Comparison of ENCODE assay signal across 28 mouse cellular contexts in genomic region chr2:13529253-13529933, GRCm38 (mm10). TPM values are rescaled to one million over a fixed set of nuclear protein-coding genes. Genes with fewer than 3 reads are reported as not detected.
DNase-seq lines count a peak whose midpoint lies in the region; ATAC-seq and TF ChIP-seq lines count a peak whose summit lies in the region.
"Had no signal": no experiment of that assay in that cellular context is flagged by ENCODE, and none has a peak within 500 bp of the region (broad histone marks: within the 10 kb centered on the region; RNA-seq: fewer than 3 reads in every experiment).

No protein-coding gene starts in this region.

- 70% methylated on average over 3 of the region's 3 CpGs for WGBS in liver, embryonic 11.5 days
- WGBS in liver, postnatal 0 days (ENCODE audit: insufficient replicate concordance) = 62% methylated on average over 3 of the region's 3 CpGs
- WGBS in liver, embryonic 13.5 days (ENCODE audit: insufficient replicate concordance) = 48% methylated on average over 3 of the region's 3 CpGs

- TF ChIP-seq RAD21 in MEL (IDR thresholded peaks at IDR 0.05; ENCODE audit: low read depth, low read length) = no peak

- no peak overlapping the region for H3K4me3 ChIP-seq in liver, embryonic 11.5 days (ENCODE audit: low read depth, low read length)
- no peak overlapping the region for H3K4me3 ChIP-seq in liver, postnatal 0 days (ENCODE audit: low read depth, low read length)
- no peak overlapping the region for H3K4me3 ChIP-seq in MEL (ENCODE audit: control insufficient read depth in 1 of 2, insufficient read depth in 1 of 2, low read depth in 2 of 2, low read length in 2 of 2)
- H3K4me3 ChIP-seq in liver, embryonic 13.5 days (replicated peaks) = no peak overlapping the region
- H3K4me3 ChIP-seq: embryonic facial prominence, embryonic 12.5 days; forebrain, embryonic 15.5 days; hindbrain, embryonic 10.5 days; left cerebral cortex, adult 2 months; limb, embryonic 12.5 days; neural tube, embryonic 13.5 days had no signal

- DNase-seq in liver, embryonic 11.5 days (ENCODE audit: low spot score) = no peak
- DNase-seq in liver, postnatal 0 days = no peak
- peak; percentile 24 for DNase-seq in MEL (ENCODE audit: low read depth, low spot score)
- no peak for DNase-seq in liver, embryonic 13.5 days
- no peak for DNase-seq in T-cell, adult 2 months (ENCODE audit: low spot score)
- DNase-seq: adrenal gland, postnatal 14 days; B cell, adult 2 months; cerebellum, adult 11 months; cerebellum, adult 9-10 months; cerebellum, postnatal 36 days; embryo, embryonic 11 days; heart, postnatal 14 days; kidney, adult 9 months; kidney, postnatal 10 days; lung, adult 18-20 months; right cerebral cortex, postnatal 4 days; thymus, adult 18-20 months; thymus, postnatal 4 days had no signal

- TF ChIP-seq CTCF in liver, postnatal 0 days (IDR thresholded peaks at IDR 0.05; ENCODE audit: low read depth) = no peak
- TF ChIP-seq CTCF in MEL (IDR thresholded peaks at IDR 0.05 in 2 of 3, conservative IDR thresholded peaks at IDR 0.05 in 1 of 3; ENCODE audit: control insufficient read depth in 1 of 3, insufficient read depth in 1 of 3, low read depth in 2 of 3, low read length in 3 of 3, poor library complexity in 1 of 3, severe bottlenecking in 1 of 3) = no peak

- no peak for TF ChIP-seq POLR2A in MEL (IDR thresholded peaks at IDR 0.05; ENCODE audit: control insufficient read depth in 1 of 2, insufficient read depth in 1 of 2, low read depth in 1 of 2, low read length in 2 of 2, poor library complexity in 1 of 2)

- H3K27me3 ChIP-seq in liver, embryonic 11.5 days (replicated peaks; ENCODE audit: control insufficient read depth, insufficient read depth, low read length) = no peaks in the 10 kb centered on the region
- no peaks in the 10 kb centered on the region for H3K27me3 ChIP-seq in liver, postnatal 0 days (ENCODE audit: insufficient read depth, low read length)
- H3K27me3 ChIP-seq in MEL (ENCODE audit: control insufficient read depth in 1 of 2, insufficient read depth in 2 of 2, low read length in 2 of 2) = no peaks in the 10 kb centered on the region
- H3K27me3 ChIP-seq in liver, embryonic 13.5 days = no peaks in the 10 kb centered on the region
- H3K27me3 ChIP-seq: embryonic facial prominence, embryonic 12.5 days; forebrain, embryonic 15.5 days; limb, embryonic 12.5 days; neural tube, embryonic 13.5 days had no signal

- TF ChIP-seq EP300 in liver, postnatal 0 days (IDR thresholded peaks at IDR 0.05; ENCODE audit: low read depth) = no peak
- no peak for TF ChIP-seq EP300 in MEL (IDR thresholded peaks at IDR 0.05; ENCODE audit: low read depth in 1 of 2, low read length in 2 of 2)

- no peaks in the 10 kb centered on the region for H3K79me2 ChIP-seq in MEL (ENCODE audit: control insufficient read depth, insufficient read depth, low read length, poor library complexity)

- H3K9ac ChIP-seq in liver, embryonic 11.5 days (ENCODE audit: low read depth, low read length) = no peak overlapping the region
- H3K9ac ChIP-seq in liver, postnatal 0 days (replicated peaks) = no peak overlapping the region
- H3K9ac ChIP-seq in MEL (ENCODE audit: control insufficient read depth, low read depth, low read length, poor library complexity, severe bottlenecking) = no peak overlapping the region
- no peak overlapping the region for H3K9ac ChIP-seq in liver, embryonic 13.5 days
- H3K9ac ChIP-seq: embryonic facial prominence, embryonic 12.5 days; forebrain, embryonic 15.5 days; limb, embryonic 12.5 days; neural tube, embryonic 13.5 days had no signal

- ATAC-seq in liver, embryonic 11.5 days (replicated peaks; ENCODE audit: low FRiP score) = peak; percentile 76
- ATAC-seq in liver, postnatal 0 days = no peak
- ATAC-seq in liver, embryonic 13.5 days (ENCODE audit: low read depth) = peak; percentile 77
- peak; percentile 79 for ATAC-seq in megakaryocyte-erythroid progenitor cell, adult 5-6 weeks (replicated peaks; ENCODE audit: low FRiP score, low TSS enrichment, poor library complexity, severe bottlenecking)
- ATAC-seq: forebrain, embryonic 15.5 days; intestine, postnatal 0 days; lung, postnatal 0 days had no signal

- H3K27ac ChIP-seq in liver, embryonic 11.5 days (ENCODE audit: low read depth, low read length) = no peak overlapping the region
- H3K27ac ChIP-seq in liver, postnatal 0 days (ENCODE audit: low read depth) = no peak overlapping the region
- H3K27ac ChIP-seq in MEL (ENCODE audit: control insufficient read depth, low read depth, low read length) = no peak overlapping the region
- H3K27ac ChIP-seq in liver, embryonic 13.5 days = no peak overlapping the region
- H3K27ac ChIP-seq: embryonic facial prominence, embryonic 12.5 days; forebrain, embryonic 15.5 days; hindbrain, embryonic 10.5 days; left cerebral cortex, adult 2 months; limb, embryonic 12.5 days; neural tube, embryonic 13.5 days; stomach, postnatal 0 days had no signal

- no peaks in the 10 kb centered on the region for H3K36me3 ChIP-seq in liver, embryonic 11.5 days (ENCODE audit: control insufficient read depth, insufficient read depth, low read length)
- no peaks in the 10 kb centered on the region for H3K36me3 ChIP-seq in liver, postnatal 0 days (replicated peaks; ENCODE audit: insufficient read depth, low read length)
- peaks cover 0 to 10% of the 10 kb centered on the region in 2 experiments; a peak in 2 of 4 replicates for H3K36me3 ChIP-seq in MEL (ENCODE audit: control insufficient read depth in 1 of 2, insufficient read depth in 2 of 2, low read length in 2 of 2)
- H3K36me3 ChIP-seq in liver, embryonic 13.5 days = no peaks in the 10 kb centered on the region
- H3K36me3 ChIP-seq: embryonic facial prominence, embryonic 12.5 days; forebrain, embryonic 15.5 days; hindbrain, embryonic 10.5 days; limb, embryonic 12.5 days; neural tube, embryonic 13.5 days had no signal

- no peaks in the 10 kb centered on the region for H3K9me3 ChIP-seq in liver, embryonic 11.5 days (ENCODE audit: control insufficient read depth, low read length)
- H3K9me3 ChIP-seq in liver, postnatal 0 days (ENCODE audit: low read length) = no peaks in the 10 kb centered on the region
- H3K9me3 ChIP-seq in MEL (replicated peaks; ENCODE audit: insufficient read depth, low read length) = no peaks in the 10 kb centered on the region
- no peaks in the 10 kb centered on the region for H3K9me3 ChIP-seq in liver, embryonic 13.5 days (replicated peaks)
- H3K9me3 ChIP-seq: embryonic facial prominence, embryonic 12.5 days; forebrain, embryonic 15.5 days; hindbrain, embryonic 10.5 days; limb, embryonic 12.5 days; neural tube, embryonic 13.5 days had no signal

- peaks cover 6% of the 10 kb centered on the region for H3K4me1 ChIP-seq in liver, embryonic 11.5 days (replicated peaks; ENCODE audit: control insufficient read depth, insufficient read depth, low read length)
- H3K4me1 ChIP-seq in liver, postnatal 0 days (ENCODE audit: insufficient read depth) = peaks cover 10% of the 10 kb centered on the region; the same call in 1 of the 2 replicates
- H3K4me1 ChIP-seq in MEL (ENCODE audit: control insufficient read depth in 1 of 2, insufficient read depth in 2 of 2, low read length in 2 of 2) = peaks cover 5 to 6% of the 10 kb centered on the region in 2 experiments; a peak in 3 of 4 replicates
- peaks cover 42% of the 10 kb centered on the region for H3K4me1 ChIP-seq in liver, embryonic 13.5 days (replicated peaks)
- H3K4me1 ChIP-seq: embryonic facial prominence, embryonic 12.5 days; forebrain, embryonic 15.5 days; limb, embryonic 12.5 days had no signal

- H3K4me2 ChIP-seq in liver, embryonic 11.5 days = no peak overlapping the region
- H3K4me2 ChIP-seq in liver, postnatal 0 days (ENCODE audit: low read depth, low read length) = no peak overlapping the region
- no peak overlapping the region for H3K4me2 ChIP-seq in liver, embryonic 13.5 days
- H3K4me2 ChIP-seq: embryonic facial prominence, embryonic 12.5 days; forebrain, embryonic 15.5 days; limb, embryonic 12.5 days; neural tube, embryonic 13.5 days had no signal

TF ChIP-seq in MEL, 35 proteins besides CTCF, POLR2A, EP300 and RAD21 (continues in another document):
- TF ChIP-seq CHD1 (IDR thresholded peaks at IDR 0.05; ENCODE audit: low read depth, low read length) (no peak), ETS1 (IDR thresholded peaks at IDR 0.05; ENCODE audit: low read depth, low read length) (no peak), MYC (IDR thresholded peaks at IDR 0.05; ENCODE audit: low read depth, low read length) (no peak), GABPA (IDR thresholded peaks at IDR 0.05; ENCODE audit: low read depth, low read length) (no peak)

RNA-seq across cellular contexts. Expression of gene Trdmt1, which starts 15.1 kb away (rescaled TPM):
- polyA plus RNA-seq in liver, embryonic 11.5 days (2014; fragmentation: Nextera tagmentation; extraction: Ambion mirVana) = 10.2 and 13.4 TPM in 2 replicates
- 4.1 and 4.4 TPM in 2 replicates for polyA plus RNA-seq in liver, postnatal 0 days (2015; fragmentation: Nextera tagmentation; extraction: Ambion mirVana)
- 9.2 and 11.6 TPM in 2 replicates for total RNA-seq in MEL (2012; rRNA removed)
- 1 to 10 TPM in 1 of 2 experiments, not detected in 1; 8.6 TPM for polyA plus RNA-seq in MEL (2012; ENCODE audit: insufficient read depth in 1 of 2, insufficient read length in 2 of 2, low read depth in 1 of 2, low replicate concordance in 2 of 2, missing spikeins in 1 of 2)
- polyA plus RNA-seq in liver, embryonic 13.5 days (2015; fragmentation: Nextera tagmentation; extraction: Ambion mirVana) = 4.8 and 5.3 TPM in 2 replicates
- total RNA-seq in megakaryocyte-erythroid progenitor cell, adult 5-6 weeks (2014; fragmentation: Nextera tagmentation) = 7.0 and 17.3 TPM in 2 replicates
- 9.3 and 14.4 TPM in 2 replicates for total RNA-seq in megakaryocyte-erythroid progenitor cell, adult 5-6 weeks (2017)

RNA-seq across cellular contexts. Expression of gene Cubn, which starts 37.8 kb away (rescaled TPM):
- 0.14 and 0.15 TPM in 2 replicates for polyA plus RNA-seq in liver, embryonic 11.5 days (2014; fragmentation: Nextera tagmentation; extraction: Ambion mirVana)
- not detected in 2 replicates for polyA plus RNA-seq in liver, postnatal 0 days (2015; fragmentation: Nextera tagmentation; extraction: Ambion mirVana)
- not detected in 2 replicates for total RNA-seq in MEL (2012; rRNA removed)
- polyA plus RNA-seq in MEL (2012; ENCODE audit: insufficient read depth in 1 of 2, insufficient read length in 2 of 2, low read depth in 1 of 2, low replicate concordance in 2 of 2, missing spikeins in 1 of 2) = under 1 TPM in 1 of 2 experiments, not detected in 1; 0.03 TPM
- polyA plus RNA-seq in liver, embryonic 13.5 days (2015; fragmentation: Nextera tagmentation; extraction: Ambion mirVana) = 0.03 and 0.06 TPM in 2 replicates
- total RNA-seq in megakaryocyte-erythroid progenitor cell, adult 5-6 weeks (2014; fragmentation: Nextera tagmentation) = not detected in 2 replicates
- total RNA-seq in megakaryocyte-erythroid progenitor cell, adult 5-6 weeks (2017) = not detected in 2 replicates

RNA-seq across cellular contexts. Expression of gene Vim, which starts 44.3 kb away (rescaled TPM):
- 222 and 235 TPM in 2 replicates for polyA plus RNA-seq in liver, embryonic 11.5 days (2014; fragmentation: Nextera tagmentation; extraction: Ambion mirVana)
- 97.4 and 105 TPM in 2 replicates for polyA plus RNA-seq in liver, postnatal 0 days (2015; fragmentation: Nextera tagmentation; extraction: Ambion mirVana)
- 58.0 and 188 TPM in 2 replicates for total RNA-seq in MEL (2012; rRNA removed)
- polyA plus RNA-seq in MEL (2012; ENCODE audit: insufficient read depth in 1 of 2, insufficient read length in 2 of 2, low read depth in 1 of 2, low replicate concordance in 2 of 2, missing spikeins in 1 of 2) = 100 to 1,000 TPM; 257 to 580 TPM
- 95.1 and 97.9 TPM in 2 replicates for polyA plus RNA-seq in liver, embryonic 13.5 days (2015; fragmentation: Nextera tagmentation; extraction: Ambion mirVana)
- total RNA-seq in megakaryocyte-erythroid progenitor cell, adult 5-6 weeks (2014; fragmentation: Nextera tagmentation) = 92.3 and 119 TPM in 2 replicates
- 214 and 318 TPM in 2 replicates for total RNA-seq in megakaryocyte-erythroid progenitor cell, adult 5-6 weeks (2017)
